Mouse (Mus musculus) heart, embryonic 13.5 days (tissue): ENCODE results near the gene Slc5a11. TPM values are rescaled to one million over a fixed set of nuclear protein-coding genes. Genes with fewer than 3 reads are reported as not detected.

ENCODE experiments used
- ATAC-seq: fragments of 200-750 bp; cut with Nextera tagmentation; 2 replicates; pipeline ENCODE4 v1.8.0; 2017; ENCODE audit warnings: moderate TSS enrichment; ENCODE audit not compliant: insufficient number of reproducible peaks, low FRiP score, low TSS enrichment; ENCODE audit errors: extremely low read depth
- H3K27ac ChIP-seq: fragments of 300-500 bp; sonication (generic); replicated peaks from 2 replicates; pipeline ENCODE4 v1.5.1; 2015; ENCODE audit warnings: moderate library complexity, mild to moderate bottlenecking, inconsistent platforms
- H3K27me3 ChIP-seq: fragments of 300-500 bp; sonication (generic); replicated peaks from 2 replicates; pipeline ENCODE4 v1.6.1; 2015; ENCODE audit warnings: mild to moderate bottlenecking, inconsistent platforms
- H3K36me3 ChIP-seq: fragments of 300-500 bp; sonication (generic); 2 replicates; pipeline ENCODE4 v1.6.1; 2015; ENCODE audit warnings: mild to moderate bottlenecking, inconsistent platforms
- H3K4me1 ChIP-seq: fragments of 300-500 bp; sonication (generic); 2 replicates; pipeline ENCODE4 v1.6.1; 2015; ENCODE audit warnings: inconsistent platforms
- H3K4me2 ChIP-seq: fragments of 300-500 bp; sonication (generic); 2 replicates; pipeline ENCODE4 v1.6.1; 2015; ENCODE audit warnings: inconsistent platforms, mild to moderate bottlenecking, moderate library complexity
- H3K4me3 ChIP-seq: fragments of 300-500 bp; sonication (generic); 2 replicates; pipeline ENCODE4 v1.5.1; 2015; ENCODE audit warnings: moderate library complexity, mild to moderate bottlenecking, inconsistent platforms
- H3K9ac ChIP-seq: fragments of 300-500 bp; sonication (generic); 2 replicates; pipeline ENCODE4 v1.6.1; 2015; ENCODE audit warnings: inconsistent platforms, mild to moderate bottlenecking, moderate library complexity
- H3K9me3 ChIP-seq: fragments of 300-500 bp; sonication (generic); 2 replicates; pipeline ENCODE4 v1.6.1; 2016; ENCODE audit warnings: inconsistent platforms
- WGBS: fragments of 180-500 bp; shearing (Covaris S2); methylation state at CpG from one replicate; pipeline ENCODE4 v1.1.7; 2015; ENCODE audit warnings: mixed read lengths; 5-methylcytosine and 5-hydroxymethylcytosine counted together
- polyA plus RNA-seq: library from polyadenylated mRNA; unstranded; fragments of >200 nt; fragmentation: Nextera tagmentation; extraction: Ambion mirVana; gene quantifications from 2 replicates; pipeline ENCODE4 v1.2.1, GENCODE M21; 2015

Slc5a11 gene
- polyA plus RNA-seq, 1 experiment from 2014 or later, result 0.28 TPM

- Histone ChIP-seq H3K4me3 (no peak overlapping the region), H3K27ac (no peak overlapping the region), H3K9me3 (no peaks in the 10 kb centered on the region), H3K4me1 (peaks cover 22% of the 10 kb centered on the region), H3K36me3 (no peaks in the 10 kb centered on the region), H3K27me3 (peaks cover 7% of the 10 kb centered on the region; the same call in 1 of the 2 replicates), H3K9ac (no peak overlapping the region), H3K4me2 (no peak overlapping the region)
- ATAC-seq, result no peak
- WGBS, result 75% methylated on average over 5 of the region's 5 CpGs
Measured at GRCm38 (mm10) chr7:123212316-123212715, 2.3 kb upstream of the Slc5a11 start.

GRCm38 (mm10) chr7:123215138-123215537 lies 558 bp downstream of the Slc5a11 start:
- Histone ChIP-seq H3K4me2 (no peak overlapping the region), H3K27me3 (peaks cover 7% of the 10 kb centered on the region; the same call in 1 of the 2 replicates), H3K27ac (no peak overlapping the region), H3K9ac (no peak overlapping the region), H3K4me3 (no peak overlapping the region), H3K4me1 (peaks cover 18% of the 10 kb centered on the region), H3K9me3 (no peaks in the 10 kb centered on the region), H3K36me3 (no peaks in the 10 kb centered on the region)
- 61% methylated on average over 2 of the region's 2 CpGs for WGBS
- ATAC-seq, result no peak

- Histone ChIP-seq H3K27me3 (no peaks in the 10 kb centered on the region), H3K27ac (no peak overlapping the region), H3K9ac (no peak overlapping the region), H3K9me3 (no peaks in the 10 kb centered on the region), H3K36me3 (no peaks in the 10 kb centered on the region), H3K4me2 (no peak overlapping the region), H3K4me1 (peaks cover 21% of the 10 kb centered on the region), H3K4me3 (no peak overlapping the region)
- ATAC-seq, result no peak
- 72% methylated on average over 7 of the region's 7 CpGs for WGBS
Measured at GRCm38 (mm10) chr7:123217448-123218354, 3.1 kb downstream of the Slc5a11 start.

- peaks cover 21% of the 10 kb centered on the region for H3K4me1 ChIP-seq
- ATAC-seq, result no peak
- H3K9ac ChIP-seq, result no peak overlapping the region
- 40% methylated on average over 6 of the region's 6 CpGs for WGBS
- H3K27ac ChIP-seq, result no peak overlapping the region
- no peaks in the 10 kb centered on the region for H3K36me3 ChIP-seq
- H3K4me3 ChIP-seq, result no peak overlapping the region
- no peak overlapping the region for H3K4me2 ChIP-seq
- H3K9me3 ChIP-seq, result no peaks in the 10 kb centered on the region
- no peaks in the 10 kb centered on the region for H3K27me3 ChIP-seq
Measured at GRCm38 (mm10) chr7:123218620-123219019, 4.0 kb downstream of the Slc5a11 start.

- WGBS, result 65% methylated on average over 13 of the region's 13 CpGs
- no peak overlapping the region for H3K27ac ChIP-seq
- ATAC-seq, result no peak
- H3K27me3 ChIP-seq, result no peaks in the 10 kb centered on the region
- H3K9ac ChIP-seq, result no peak overlapping the region
- H3K4me3 ChIP-seq, result no peak overlapping the region
- H3K4me1 ChIP-seq, result peaks cover 10% of the 10 kb centered on the region
- H3K36me3 ChIP-seq, result no peaks in the 10 kb centered on the region
- H3K4me2 ChIP-seq, result no peak overlapping the region
- no peaks in the 10 kb centered on the region for H3K9me3 ChIP-seq
Measured at GRCm38 (mm10) chr7:123219781-123220632, 5.4 kb downstream of the Slc5a11 start.

GRCm38 (mm10) chr7:123220633-123220942 lies 6.0 kb downstream of the Slc5a11 start:
- H3K4me1 ChIP-seq, result peaks cover 10% of the 10 kb centered on the region
- no peak overlapping the region for H3K4me2 ChIP-seq
- no peak for ATAC-seq
- H3K9me3 ChIP-seq, result no peaks in the 10 kb centered on the region
- H3K4me3 ChIP-seq, result no peak overlapping the region
- 74% methylated on average over 2 of the region's 2 CpGs for WGBS
- no peaks in the 10 kb centered on the region for H3K27me3 ChIP-seq
- H3K27ac ChIP-seq, result no peak overlapping the region
- H3K9ac ChIP-seq, result no peak overlapping the region
- H3K36me3 ChIP-seq, result no peaks in the 10 kb centered on the region

- H3K4me1 ChIP-seq, result peaks cover 20% of the 10 kb centered on the region
Measured at GRCm38 (mm10) chr7:123224076-123224475, 9.5 kb downstream of the Slc5a11 start.

GRCm38 (mm10) chr7:123225159-123225558 lies 10.6 kb downstream of the Slc5a11 start:
- Histone ChIP-seq H3K4me1 (peaks cover 17% of the 10 kb centered on the region), H3K4me2 (no peak overlapping the region), H3K36me3 (no peaks in the 10 kb centered on the region), H3K9me3 (no peaks in the 10 kb centered on the region), H3K27me3 (no peaks in the 10 kb centered on the region), H3K27ac (no peak overlapping the region), H3K9ac (no peak overlapping the region), H3K4me3 (no peak overlapping the region)
- no peak for ATAC-seq
- 78% methylated on average over 4 of the region's 4 CpGs for WGBS

More at GRCm38 (mm10) chr7:123224076-123224475, 9.5 kb downstream of the Slc5a11 start:
- no peaks in the 10 kb centered on the region for H3K27me3 ChIP-seq
- no peak for ATAC-seq
- no peaks in the 10 kb centered on the region for H3K9me3 ChIP-seq
- H3K4me3 ChIP-seq, result no peak overlapping the region
- no peaks in the 10 kb centered on the region for H3K36me3 ChIP-seq
- no peak overlapping the region for H3K9ac ChIP-seq
- WGBS, result 82% methylated on average over 9 of the region's 9 CpGs
- no peak overlapping the region for H3K4me2 ChIP-seq
- no peak overlapping the region for H3K27ac ChIP-seq

- Histone ChIP-seq H3K36me3 (no peaks in the 10 kb centered on the region), H3K9ac (no peak overlapping the region), H3K4me1 (no peaks in the 10 kb centered on the region), H3K27ac (no peak overlapping the region), H3K9me3 (no peaks in the 10 kb centered on the region), H3K4me3 (no peak overlapping the region), H3K27me3 (no peaks in the 10 kb centered on the region), H3K4me2 (no peak overlapping the region)
- no peak for ATAC-seq
- 17% methylated on average over 4 of the region's 4 CpGs for WGBS
Measured at GRCm38 (mm10) chr7:123235449-123235848, 20.9 kb downstream of the Slc5a11 start.

GRCm38 (mm10) chr7:123238621-123239020 lies 24.0 kb downstream of the Slc5a11 start:
- H3K27me3 ChIP-seq, result no peaks in the 10 kb centered on the region
- ATAC-seq, result no peak
- no peak overlapping the region for H3K9ac ChIP-seq
- WGBS, result 52% methylated on average over 4 of the region's 4 CpGs
- H3K4me3 ChIP-seq, result no peak overlapping the region
- no peaks in the 10 kb centered on the region for H3K9me3 ChIP-seq
- peaks cover 16% of the 10 kb centered on the region for H3K4me1 ChIP-seq
- H3K27ac ChIP-seq, result no peak overlapping the region
- no peak overlapping the region for H3K4me2 ChIP-seq
- H3K36me3 ChIP-seq, result no peaks in the 10 kb centered on the region

GRCm38 (mm10) chr7:123240064-123240463 lies 25.5 kb downstream of the Slc5a11 start:
- no peak overlapping the region for H3K4me2 ChIP-seq
- no peaks in the 10 kb centered on the region for H3K36me3 ChIP-seq
- no peak overlapping the region for H3K4me3 ChIP-seq
- H3K27me3 ChIP-seq, result no peaks in the 10 kb centered on the region
- H3K27ac ChIP-seq, result no peak overlapping the region
- WGBS, result 62% methylated on average over 6 of the region's 6 CpGs
- H3K9me3 ChIP-seq, result no peaks in the 10 kb centered on the region
- ATAC-seq, result no peak
- H3K9ac ChIP-seq, result no peak overlapping the region
- H3K4me1 ChIP-seq, result peaks cover 27% of the 10 kb centered on the region
